ENCODE assay signal across 16 mouse cellular contexts in genomic region chr11:21871728-21872127, GRCm38 (mm10).
"Had no signal": no experiment of that assay in that cellular context is flagged by ENCODE, and none has a peak within 500 bp of the region (broad histone marks: within the 10 kb centered on the region; RNA-seq: fewer than 3 reads in every experiment).

No protein-coding gene starts in this region.

- H3K9ac ChIP-seq: neural tube, embryonic 13.5 days; neural tube, embryonic 15.5 days; stomach, embryonic 15.5 days had no signal

- H3K27me3 ChIP-seq: neural tube, embryonic 13.5 days; neural tube, embryonic 15.5 days; stomach, embryonic 15.5 days had no signal

- H3K4me3 ChIP-seq: neural tube, embryonic 13.5 days; neural tube, embryonic 15.5 days; stomach, embryonic 15.5 days had no signal

- H3K9me3 ChIP-seq: neural tube, embryonic 15.5 days had no signal

- H3K4me1 ChIP-seq: neural tube, embryonic 13.5 days; neural tube, embryonic 15.5 days; stomach, embryonic 15.5 days had no signal

- DNase-seq: retina, postnatal 1 day; right cerebral cortex, adult 18-20 months; right cerebral cortex, postnatal 14 days; right cerebral cortex, postnatal 25 days; right cerebral cortex, postnatal 4 days; spleen, adult 18-20 months; thymus, adult 18-20 months; thymus, adult 2 months; thymus, postnatal 14 days; thymus, postnatal 25 days; thymus, postnatal 36 days; thymus, postnatal 4 days had no signal

- H3K27ac ChIP-seq: neural tube, embryonic 13.5 days; neural tube, embryonic 15.5 days; stomach, embryonic 15.5 days; stomach, postnatal 0 days had no signal

- H3K36me3 ChIP-seq: neural tube, embryonic 13.5 days; neural tube, embryonic 15.5 days; stomach, embryonic 15.5 days had no signal
